Mouse (Mus musculus): ENCODE data around the gene Ceacam1. TPM values are rescaled to one million over a fixed set of nuclear protein-coding genes. Genes with fewer than 3 reads are reported as not detected.
"Not testable (repeated sequence)": the region's sequence is repeated elsewhere in the genome, so short reads cannot be mapped to it uniquely, and the experiment has no call there.

Gene Ceacam1
- total RNA-seq, 2 experiments from 2014 or later = 2.5 to 3.1 TPM

- DNase-seq (ENCODE audit: low spot score in 2 of 2) = no peak
Measured at GRCm38 (mm10) chr7:25440816-25441153, 36.6 kb downstream of the Ceacam1 start.

GRCm38 (mm10) chr7:25439978-25440815, 37.2 kb downstream of the Ceacam1 start:
- DNase-seq (ENCODE audit: low spot score in 2 of 2) = no peak

- DNase-seq (ENCODE audit: low spot score in 2 of 2) = no peak
Measured at GRCm38 (mm10) chr7:25439124-25439822, 38.1 kb downstream of the Ceacam1 start.

- DNase-seq (ENCODE audit: low spot score in 2 of 2) = no peak
Measured at GRCm38 (mm10) chr7:25436704-25437103, 40.7 kb downstream of the Ceacam1 start.

GRCm38 (mm10) chr7:25436226-25436625, 41.2 kb downstream of the Ceacam1 start:
- DNase-seq (ENCODE audit: low spot score in 2 of 2) = no peak

GRCm38 (mm10) chr7:25435546-25435851, 41.9 kb downstream of the Ceacam1 start:
- DNase-seq (ENCODE audit: low spot score in 2 of 2) = no peak

GRCm38 (mm10) chr7:25434654-25435545, 42.5 kb downstream of the Ceacam1 start:
- DNase-seq (ENCODE audit: low spot score in 2 of 2) = no peak

GRCm38 (mm10) chr7:25433781-25434560, 43.4 kb downstream of the Ceacam1 start:
- no peak for DNase-seq (ENCODE audit: low spot score in 2 of 2)

- DNase-seq (ENCODE audit: low spot score in 2 of 2) = no peak
Measured at GRCm38 (mm10) chr7:25433007-25433541, 44.3 kb downstream of the Ceacam1 start.

GRCm38 (mm10) chr7:25432381-25432780, 45.0 kb downstream of the Ceacam1 start:
- DNase-seq (ENCODE audit: low spot score in 2 of 2) = no peak

- no peak for DNase-seq (ENCODE audit: low spot score in 2 of 2)
Measured at GRCm38 (mm10) chr7:25429886-25430784, 47.3 kb downstream of the Ceacam1 start.

- DNase-seq (ENCODE audit: low spot score in 2 of 2) = no peak
Measured at GRCm38 (mm10) chr7:25428321-25428720, 49.1 kb downstream of the Ceacam1 start.

- no peak for DNase-seq (ENCODE audit: low spot score in 2 of 2)
Measured at GRCm38 (mm10) chr7:25427144-25427543, 50.3 kb downstream of the Ceacam1 start.

- not testable (repeated sequence) for DNase-seq (ENCODE audit: low spot score in 2 of 2)
Measured at GRCm38 (mm10) chr7:25426380-25426779, 51.0 kb downstream of the Ceacam1 start.

- DNase-seq (ENCODE audit: low spot score in 2 of 2) = peak; percentile 82 to 88
Measured at GRCm38 (mm10) chr7:25424429-25424828, 53.0 kb downstream of the Ceacam1 start.

- DNase-seq (ENCODE audit: low spot score in 2 of 2) = peak in 1 of 2 experiments; percentile 18
Measured at GRCm38 (mm10) chr7:25422286-25422841, 55.0 kb downstream of the Ceacam1 start.

- no peak for DNase-seq (ENCODE audit: low spot score in 2 of 2)
Measured at GRCm38 (mm10) chr7:25419943-25420342, 57.5 kb downstream of the Ceacam1 start.

GRCm38 (mm10) chr7:25419536-25419935, 57.9 kb downstream of the Ceacam1 start:
- DNase-seq (ENCODE audit: low spot score in 2 of 2) = no peak

GRCm38 (mm10) chr7:25417597-25417996, 59.8 kb downstream of the Ceacam1 start:
- no peak for DNase-seq (ENCODE audit: low spot score in 2 of 2)
